Mouse (Mus musculus) splenic B cell, adult 2 months (primary cell): ENCODE measurements around the gene Usp40.

ENCODE experiments used
- DNase-seq: peaks from one replicate; pipeline ENCODE4 v3.0.0-alpha.2; 2011; ENCODE audit warnings: low read depth, low spot score
- H3K27me3 ChIP-seq: 2 replicates; pipeline ENCODE4 v1.6.1; 2012; ENCODE audit warnings: mild to moderate bottlenecking, low read length, moderate library complexity, mixed read lengths; ENCODE audit not compliant: control insufficient read depth, poor library complexity, insufficient read depth, severe bottlenecking
- H3K36me3 ChIP-seq: 2 replicates; pipeline ENCODE4 v1.6.1; 2012; ENCODE audit warnings: mild to moderate bottlenecking, low read length, moderate library complexity, mixed read lengths; ENCODE audit not compliant: control insufficient read depth, poor library complexity, insufficient read depth, severe bottlenecking

The Usp40 gene

DNA sequence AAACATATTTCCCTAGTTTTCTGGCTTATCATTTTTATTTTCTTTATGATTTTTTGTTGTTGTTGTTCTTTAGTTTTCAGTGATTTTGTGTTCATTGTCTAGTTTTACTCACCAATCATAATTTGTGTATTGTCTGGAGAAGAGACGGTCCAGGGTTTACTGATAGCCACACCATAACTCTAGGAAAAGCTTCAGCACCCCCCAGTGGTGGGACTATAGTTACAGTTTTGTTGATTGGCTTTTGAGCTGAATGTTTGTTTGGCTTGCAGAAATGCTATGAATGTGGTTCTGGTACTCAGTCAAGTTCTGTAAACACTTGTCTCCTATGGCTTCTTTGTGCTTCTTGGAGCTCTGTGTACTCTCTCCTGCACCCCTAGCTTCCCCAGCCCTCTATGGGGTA is 85.7 kb downstream of the Usp40 start:
- DNase-seq, result peak; percentile 51
- peaks cover 17% of the 10 kb centered on the region for H3K36me3 ChIP-seq

DNA sequence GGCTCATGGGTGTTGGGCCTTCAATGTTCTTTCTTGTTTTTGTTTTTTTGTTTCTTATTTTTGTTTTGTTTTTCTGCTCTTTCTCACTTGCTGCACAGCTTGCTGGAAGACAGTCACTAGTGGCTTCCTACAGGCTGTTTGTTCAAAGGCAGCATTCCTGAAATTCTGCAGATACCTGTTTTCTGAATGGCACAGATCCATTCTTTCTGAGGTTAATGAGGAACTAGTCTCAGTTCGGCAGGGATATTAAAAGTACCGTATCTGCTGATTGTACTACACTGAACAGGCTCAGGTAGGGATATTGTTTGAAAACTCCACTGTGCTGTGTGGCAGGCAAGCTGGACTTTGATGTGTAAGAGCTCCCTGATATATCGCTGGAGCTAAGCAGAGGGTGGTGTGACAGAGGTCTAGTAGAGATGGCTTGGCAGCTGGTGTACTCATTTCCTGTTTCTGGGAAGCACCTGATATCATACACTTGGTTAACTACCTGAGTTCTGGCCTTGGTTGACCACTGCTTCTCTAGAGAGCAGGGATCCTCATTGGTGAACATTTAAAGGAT is 88.2 kb downstream of the Usp40 start:
- DNase-seq, result no peak
- Histone ChIP-seq H3K27me3 (no peaks in the 10 kb centered on the region), H3K36me3 (peaks cover 26% of the 10 kb centered on the region)

More for the DNA sequence above, 85.7 kb downstream of the Usp40 start:
- H3K27me3 ChIP-seq, result no peaks in the 10 kb centered on the region

- no peak for DNase-seq
Observed at GRCm38 (mm10) chr1:87918061-87918460, 90.3 kb downstream of the Usp40 start.

DNA sequence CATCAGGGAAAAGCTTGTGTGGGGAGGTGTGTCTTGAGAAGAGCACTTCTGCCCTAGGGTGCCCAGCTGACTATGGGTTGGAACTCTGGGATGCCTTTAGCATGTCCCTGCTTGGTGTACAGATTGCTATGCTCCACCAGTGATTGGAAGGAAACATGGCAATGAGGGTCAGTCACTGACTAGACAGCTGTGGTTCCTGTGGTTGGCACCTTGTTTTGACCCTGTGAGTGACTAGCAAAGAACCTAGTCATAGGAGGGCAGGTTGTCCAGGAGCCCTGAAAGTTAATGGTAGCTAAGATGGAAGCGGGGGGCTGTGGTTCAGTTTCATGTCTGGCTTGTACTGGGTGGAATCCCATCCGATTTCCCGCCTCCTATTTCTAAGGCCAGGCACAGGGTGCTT is 91.0 kb downstream of the Usp40 start:
- no peak for DNase-seq
- peaks cover 21% of the 10 kb centered on the region for H3K36me3 ChIP-seq
- no peaks in the 10 kb centered on the region for H3K27me3 ChIP-seq

More at GRCm38 (mm10) chr1:87918061-87918460, 90.3 kb downstream of the Usp40 start:
- Histone ChIP-seq H3K27me3 (no peaks in the 10 kb centered on the region), H3K36me3 (peaks cover 21% of the 10 kb centered on the region)

- no peak for DNase-seq
- no peaks in the 10 kb centered on the region for H3K27me3 ChIP-seq
- H3K36me3 ChIP-seq, result peaks cover 23% of the 10 kb centered on the region
Observed at GRCm38 (mm10) chr1:87913356-87913755, 95.0 kb downstream of the Usp40 start.

DNA sequence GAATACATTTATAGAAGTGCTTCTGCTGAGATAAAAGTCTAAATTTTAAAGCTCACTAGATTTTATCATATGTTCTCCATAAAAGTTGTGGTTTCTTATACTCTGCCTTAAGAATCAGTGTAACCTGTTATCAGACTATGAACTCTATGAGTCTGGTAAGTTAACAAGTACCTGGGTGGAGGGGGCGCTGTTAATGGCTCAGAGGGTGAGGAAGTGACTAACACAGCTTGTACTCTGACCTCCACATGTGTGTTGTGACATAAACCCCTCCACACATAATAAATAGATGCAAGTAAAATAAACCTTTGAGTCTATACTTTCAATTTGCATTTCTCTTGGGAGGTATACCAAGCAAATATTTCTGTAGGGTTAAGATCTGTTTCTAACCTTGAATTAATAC is 97.9 kb downstream of the Usp40 start:
- Histone ChIP-seq H3K36me3 (peaks cover 12% of the 10 kb centered on the region), H3K27me3 (no peaks in the 10 kb centered on the region)
- DNase-seq, result no peak

GRCm38 (mm10) chr1:87909565-87909964 is 98.8 kb downstream of the Usp40 start:
- DNase-seq, result no peak
- H3K27me3 ChIP-seq, result no peaks in the 10 kb centered on the region
- H3K36me3 ChIP-seq, result peaks cover 10% of the 10 kb centered on the region; the same call in 1 of the 2 replicates

DNA sequence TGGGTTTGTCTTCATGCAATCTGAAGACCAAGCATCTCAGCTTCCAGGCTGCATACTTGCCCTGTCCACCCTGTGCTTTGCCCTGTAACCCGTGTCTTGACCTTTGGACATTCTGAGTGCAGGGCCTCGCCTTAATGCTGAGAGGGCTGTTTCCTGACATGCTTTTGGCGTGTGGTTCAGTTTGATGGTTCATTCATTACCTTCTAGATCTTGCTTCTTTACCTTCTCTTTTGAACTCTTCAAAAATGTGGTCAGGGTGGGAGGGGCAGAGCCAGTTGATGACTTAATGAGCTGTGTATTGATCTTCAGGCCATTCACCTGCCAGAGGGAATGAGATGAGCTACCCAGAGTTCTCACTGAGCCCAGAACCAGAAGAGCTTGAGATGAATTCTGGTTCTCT is 99.6 kb downstream of the Usp40 start:
- no peak for DNase-seq
- Histone ChIP-seq H3K36me3 (peaks cover 10% of the 10 kb centered on the region; the same call in 1 of the 2 replicates), H3K27me3 (no peaks in the 10 kb centered on the region)

DNA sequence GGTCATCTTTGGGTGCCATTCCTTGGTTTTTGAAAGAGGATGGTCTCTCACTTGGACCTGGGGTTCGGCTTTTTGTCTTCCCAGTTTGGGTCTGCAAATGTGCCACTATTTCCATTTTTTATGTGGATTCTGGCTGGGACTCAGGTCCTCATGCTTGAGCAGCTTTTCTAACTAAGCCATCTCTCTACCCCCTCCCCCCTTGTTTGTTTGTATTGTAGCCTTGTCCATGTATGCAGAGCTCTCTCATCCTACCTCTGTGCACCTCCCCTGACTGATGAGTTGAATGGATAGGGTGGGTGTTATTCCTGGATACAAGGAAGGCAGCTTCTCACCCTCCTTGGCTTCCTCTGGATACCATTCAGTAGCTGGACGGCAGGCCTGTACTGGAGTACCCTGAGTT is 100.3 kb downstream of the Usp40 start:
- DNase-seq, result no peak
- Histone ChIP-seq H3K36me3 (peaks cover 9% of the 10 kb centered on the region; the same call in 1 of the 2 replicates), H3K27me3 (no peaks in the 10 kb centered on the region)

- peak; percentile 36 for DNase-seq
- Histone ChIP-seq H3K36me3 (peaks cover 10% of the 10 kb centered on the region; the same call in 1 of the 2 replicates), H3K27me3 (no peaks in the 10 kb centered on the region)
Observed at GRCm38 (mm10) chr1:87906361-87906956, 101.9 kb downstream of the Usp40 start.

GRCm38 (mm10) chr1:87902186-87902585 is 106.2 kb downstream of the Usp40 start:
- Histone ChIP-seq H3K36me3 (peaks cover 8% of the 10 kb centered on the region; the same call in 1 of the 2 replicates), H3K27me3 (no peaks in the 10 kb centered on the region)
- no peak for DNase-seq

DNA sequence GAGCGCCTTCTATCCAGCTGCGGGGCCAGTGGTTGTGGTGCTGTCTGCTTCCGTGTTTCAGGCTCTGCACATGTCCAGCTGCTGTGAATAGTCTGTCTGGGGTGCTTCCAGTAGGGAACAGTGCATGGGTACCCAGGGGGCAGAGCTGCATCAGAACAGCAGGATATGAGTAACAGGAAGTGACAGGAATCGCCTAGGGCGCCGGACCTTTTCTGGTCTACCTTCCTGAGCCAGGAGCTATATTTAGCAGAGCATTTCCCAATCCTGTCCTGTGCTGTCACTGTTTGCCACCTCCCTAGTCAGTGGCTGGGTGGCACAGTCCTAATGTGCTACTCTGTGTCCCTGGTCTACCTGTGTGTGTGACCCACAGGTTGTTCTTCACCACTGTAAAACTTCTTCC is 107.4 kb downstream of the Usp40 start:
- no peak for DNase-seq
- Histone ChIP-seq H3K27me3 (no peaks in the 10 kb centered on the region), H3K36me3 (peaks cover 9% of the 10 kb centered on the region; the same call in 1 of the 2 replicates)

DNA sequence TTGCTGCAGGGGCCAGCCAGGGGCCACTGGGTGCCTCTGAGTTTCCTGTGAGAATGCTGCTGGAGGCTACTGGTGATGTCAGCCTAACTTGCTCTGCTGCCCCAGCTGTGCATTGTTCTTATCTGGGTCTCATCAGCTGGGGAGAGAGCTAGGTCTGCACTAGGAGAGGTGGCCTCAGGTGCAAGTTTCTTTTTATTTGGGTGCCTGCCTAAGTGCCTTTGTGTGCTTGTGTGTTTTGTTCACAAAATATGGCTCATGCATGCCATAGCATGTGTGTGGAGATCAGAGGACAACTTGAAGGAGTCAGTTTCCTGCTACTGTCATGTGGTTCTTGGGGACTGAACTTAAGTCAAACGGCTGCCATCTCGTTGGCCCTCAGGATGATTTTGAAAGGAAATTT is 108.7 kb downstream of the Usp40 start:
- Histone ChIP-seq H3K27me3 (no peaks in the 10 kb centered on the region), H3K36me3 (peaks cover 12% of the 10 kb centered on the region; the same call in 1 of the 2 replicates)
- DNase-seq, result no peak

- H3K36me3 ChIP-seq, result peaks cover 12% of the 10 kb centered on the region
- H3K27me3 ChIP-seq, result no peaks in the 10 kb centered on the region
- no peak for DNase-seq
Observed at GRCm38 (mm10) chr1:87896921-87897320, 111.4 kb downstream of the Usp40 start.
